Mouse (Mus musculus) regulatory T cell (primary cell): ENCODE data around the gene Ppef2.

Experiments used
- in situ Hi-C: fragments of 300-600 bp; cut with MboI, MseI; formaldehyde crosslinking; loops from one replicate; pipeline ENCODE4 v1.15.1; 2025; ENCODE audit warnings: high pct_unique_total_duplicates

Gene Ppef2

GRCm38 (mm10) chr5:92256218-92256617 lies at the start of gene Ppef2:
Ppef2 (minus strand) TSS chr5:92256278.
- in situ Hi-C loops = no loop called here

GRCm38 (mm10) chr5:92304291-92304690 lies 48.2 kb upstream of the Ppef2 start:
- in situ Hi-C loops = no loop called here

- in situ Hi-C loops = no loop called here
These were observed 46.2 kb upstream of the Ppef2 start for GRCm38 (mm10) chr5:92302149-92302840.

GRCm38 (mm10) chr5:92294525-92294924 lies 38.4 kb upstream of the Ppef2 start:
- in situ Hi-C loops = no loop called here

GRCm38 (mm10) chr5:92291652-92292414 lies 35.8 kb upstream of the Ppef2 start:
- in situ Hi-C loops = no loop called here

- in situ Hi-C loops = loop anchor here (5.0 kb wide), 1 partner anchor 91 kb away; no protein-coding TSS in a partner anchor
These were observed 31.8 kb upstream of the Ppef2 start for GRCm38 (mm10) chr5:92287840-92288239.

GRCm38 (mm10) chr5:92283107-92283506 lies 27.0 kb upstream of the Ppef2 start:
- in situ Hi-C loops = no loop called here

- in situ Hi-C loops = no loop called here
These were observed 26.5 kb upstream of the Ppef2 start for GRCm38 (mm10) chr5:92282571-92282970.

- in situ Hi-C loops = no loop called here
These were observed 23.0 kb upstream of the Ppef2 start for GRCm38 (mm10) chr5:92278942-92279537.

- in situ Hi-C loops = no loop called here
These were observed 21.6 kb upstream of the Ppef2 start, which contains the start of gene Naaa for GRCm38 (mm10) chr5:92277437-92278394. Naaa (minus strand) TSS chr5:92278170.

- in situ Hi-C loops = no loop called here
These were observed 14.4 kb upstream of the Ppef2 start for GRCm38 (mm10) chr5:92270496-92270895.

- in situ Hi-C loops = no loop called here
These were observed 7.8 kb upstream of the Ppef2 start for GRCm38 (mm10) chr5:92263761-92264359.

- in situ Hi-C loops = no loop called here
These were observed 6.6 kb upstream of the Ppef2 start for GRCm38 (mm10) chr5:92262646-92263045.

GRCm38 (mm10) chr5:92254476-92254875 lies 1.6 kb downstream of the Ppef2 start:
- in situ Hi-C loops = no loop called here

GRCm38 (mm10) chr5:92252797-92253343 lies 3.2 kb downstream of the Ppef2 start:
- in situ Hi-C loops = no loop called here

- in situ Hi-C loops = no loop called here
These were observed 4.0 kb downstream of the Ppef2 start for GRCm38 (mm10) chr5:92252031-92252430.

- in situ Hi-C loops = no loop called here
These were observed 7.5 kb downstream of the Ppef2 start for GRCm38 (mm10) chr5:92248614-92249013.

GRCm38 (mm10) chr5:92245483-92245882 lies 10.6 kb downstream of the Ppef2 start:
- in situ Hi-C loops = no loop called here

GRCm38 (mm10) chr5:92244900-92245299 lies 11.2 kb downstream of the Ppef2 start:
- in situ Hi-C loops = no loop called here

- in situ Hi-C loops = no loop called here
These were observed 15.3 kb downstream of the Ppef2 start for GRCm38 (mm10) chr5:92240769-92241168.
